Mouse (Mus musculus) spleen, postnatal 36 days (tissue): ENCODE measurements around the gene Ascc2.
A peak's percentile ranks its signal among the peaks of the same experiment; 100 is the strongest.
"Not testable (repeated sequence)": the region's sequence is repeated elsewhere in the genome, so short reads cannot be mapped to it uniquely, and the experiment has no call there.

Source experiments
- DNase-seq, 2 experiments: peaks; one replicate each; pipeline ENCODE4 v3.0.0; 2022; ENCODE audit warnings: low spot score in 2 of 2, mixed read lengths in 1 of 2

Gene Ascc2

GRCm38 (mm10) chr11:4684186-4684585 is 46.6 kb downstream of the Ascc2 start:
- DNase-seq, result no peak

GRCm38 (mm10) chr11:4685071-4685470 is 47.5 kb downstream of the Ascc2 start:
- DNase-seq, result no peak

GRCm38 (mm10) chr11:4685510-4685909 is 48.0 kb downstream of the Ascc2 start:
- DNase-seq, result no peak

- DNase-seq, result no peak
Measured at GRCm38 (mm10) chr11:4687027-4687426, 49.5 kb downstream of the Ascc2 start.

GRCm38 (mm10) chr11:4687874-4688273 is 50.3 kb downstream of the Ascc2 start:
- no peak for DNase-seq

GRCm38 (mm10) chr11:4688632-4689380 is 51.3 kb downstream of the Ascc2 start:
- DNase-seq, result no peak

GRCm38 (mm10) chr11:4690353-4690752 is 52.8 kb downstream of the Ascc2 start:
- no peak for DNase-seq

- no peak for DNase-seq
Measured at GRCm38 (mm10) chr11:4691213-4691612, 53.7 kb downstream of the Ascc2 start.

GRCm38 (mm10) chr11:4692162-4692561 is 54.6 kb downstream of the Ascc2 start:
- no peak for DNase-seq

- DNase-seq, result no peak
Measured at GRCm38 (mm10) chr11:4697043-4697983, 59.8 kb downstream of the Ascc2 start.

GRCm38 (mm10) chr11:4700726-4701125 is 63.2 kb downstream of the Ascc2 start:
- DNase-seq, result no peak

GRCm38 (mm10) chr11:4703688-4704071 is 66.1 kb downstream of the Ascc2 start:
- DNase-seq, result no peak

- DNase-seq, result peak; percentile 91 to 94
Measured at GRCm38 (mm10) chr11:4704072-4704964, 66.8 kb downstream of the Ascc2 start, which contains the start of the genes Uqcr10 and Zmat5. Gene Uqcr10, minus strand, starts transcription at chr11:4704342. Gene Zmat5, plus strand, starts transcription at chr11:4704678.

- no peak for DNase-seq
Measured at GRCm38 (mm10) chr11:4705178-4705577, 67.6 kb downstream of the Ascc2 start.

- not testable (repeated sequence) for DNase-seq
Measured at GRCm38 (mm10) chr11:4710188-4710587, 72.6 kb downstream of the Ascc2 start.

GRCm38 (mm10) chr11:4712822-4713221 is 75.3 kb downstream of the Ascc2 start:
- DNase-seq, result no peak

GRCm38 (mm10) chr11:4714727-4715126 is 77.2 kb downstream of the Ascc2 start:
- peak; percentile 15 to 22 for DNase-seq

GRCm38 (mm10) chr11:4715596-4715995 is 78.0 kb downstream of the Ascc2 start:
- DNase-seq, result no peak

- DNase-seq, result no peak
Measured at GRCm38 (mm10) chr11:4716530-4717236, 79.1 kb downstream of the Ascc2 start.

- DNase-seq, result no peak
Measured at GRCm38 (mm10) chr11:4718548-4718947, 81.0 kb downstream of the Ascc2 start.

GRCm38 (mm10) chr11:4719961-4720360 is 82.4 kb downstream of the Ascc2 start:
- no peak for DNase-seq
